Mouse (Mus musculus): ENCODE measurements at regions not wholly inside any gene's neighbourhood (a gene's known extent, or its start where the extent isn't known, plus 50 kb on each side); places are given as distances from the start of the nearest gene placed in this dataset.

- no peak for ATAC-seq (replicated peaks in 1 of 2; ENCODE audit: insufficient read depth in 1 of 2, low FRiP score in 2 of 2, low TSS enrichment in 1 of 2, low read depth in 1 of 2, poor library complexity in 2 of 2, severe bottlenecking in 2 of 2)
Measured at GRCm38 (mm10) chr8:115881881-115882280, 174.3 kb upstream of the Maf start.

- ATAC-seq (replicated peaks in 1 of 2; ENCODE audit: insufficient read depth in 1 of 2, low FRiP score in 2 of 2, low TSS enrichment in 1 of 2, low read depth in 1 of 2, poor library complexity in 2 of 2, severe bottlenecking in 2 of 2): no peak
Measured at GRCm38 (mm10) chr8:115874789-115875188, 167.2 kb upstream of the Maf start.

GRCm38 (mm10) chr8:115871381-115871780, 163.8 kb upstream of the Maf start:
- no peak for ATAC-seq (replicated peaks in 1 of 2; ENCODE audit: insufficient read depth in 1 of 2, low FRiP score in 2 of 2, low TSS enrichment in 1 of 2, low read depth in 1 of 2, poor library complexity in 2 of 2, severe bottlenecking in 2 of 2)

GRCm38 (mm10) chr8:115861381-115861780, 153.8 kb upstream of the Maf start:
- no peak for ATAC-seq (replicated peaks in 1 of 2; ENCODE audit: insufficient read depth in 1 of 2, low FRiP score in 2 of 2, low TSS enrichment in 1 of 2, low read depth in 1 of 2, poor library complexity in 2 of 2, severe bottlenecking in 2 of 2)

- no peak for ATAC-seq (replicated peaks in 1 of 2; ENCODE audit: insufficient read depth in 1 of 2, low FRiP score in 2 of 2, low TSS enrichment in 1 of 2, low read depth in 1 of 2, poor library complexity in 2 of 2, severe bottlenecking in 2 of 2)
Measured at GRCm38 (mm10) chr8:115859406-115859805, 151.8 kb upstream of the Maf start.

- no peak for ATAC-seq (replicated peaks in 1 of 2; ENCODE audit: insufficient read depth in 1 of 2, low FRiP score in 2 of 2, low TSS enrichment in 1 of 2, low read depth in 1 of 2, poor library complexity in 2 of 2, severe bottlenecking in 2 of 2)
Measured at GRCm38 (mm10) chr8:115856816-115857215, 149.2 kb upstream of the Maf start.

- no peak for ATAC-seq (replicated peaks in 1 of 2; ENCODE audit: insufficient read depth in 1 of 2, low FRiP score in 2 of 2, low TSS enrichment in 1 of 2, low read depth in 1 of 2, poor library complexity in 2 of 2, severe bottlenecking in 2 of 2)
Measured at GRCm38 (mm10) chr8:115855934-115856629, 148.5 kb upstream of the Maf start.

GRCm38 (mm10) chr8:115854209-115854900, 146.8 kb upstream of the Maf start:
- no peak for ATAC-seq (replicated peaks in 1 of 2; ENCODE audit: insufficient read depth in 1 of 2, low FRiP score in 2 of 2, low TSS enrichment in 1 of 2, low read depth in 1 of 2, poor library complexity in 2 of 2, severe bottlenecking in 2 of 2)

- no peak for ATAC-seq (replicated peaks in 1 of 2; ENCODE audit: insufficient read depth in 1 of 2, low FRiP score in 2 of 2, low TSS enrichment in 1 of 2, low read depth in 1 of 2, poor library complexity in 2 of 2, severe bottlenecking in 2 of 2)
Measured at GRCm38 (mm10) chr8:115850552-115850951, 143.0 kb upstream of the Maf start.

GRCm38 (mm10) chr8:115833391-115833790, 125.8 kb upstream of the Maf start:
- ATAC-seq (replicated peaks in 1 of 2; ENCODE audit: insufficient read depth in 1 of 2, low FRiP score in 2 of 2, low TSS enrichment in 1 of 2, low read depth in 1 of 2, poor library complexity in 2 of 2, severe bottlenecking in 2 of 2): no peak

- ATAC-seq (replicated peaks in 1 of 2; ENCODE audit: insufficient read depth in 1 of 2, low FRiP score in 2 of 2, low TSS enrichment in 1 of 2, low read depth in 1 of 2, poor library complexity in 2 of 2, severe bottlenecking in 2 of 2): no peak
Measured at GRCm38 (mm10) chr8:115831675-115832074, 124.1 kb upstream of the Maf start.

- no peak for ATAC-seq (replicated peaks in 1 of 2; ENCODE audit: insufficient read depth in 1 of 2, low FRiP score in 2 of 2, low TSS enrichment in 1 of 2, low read depth in 1 of 2, poor library complexity in 2 of 2, severe bottlenecking in 2 of 2)
Measured at GRCm38 (mm10) chr8:115830012-115830662, 122.5 kb upstream of the Maf start.

GRCm38 (mm10) chr8:115826516-115826915, 118.9 kb upstream of the Maf start:
- ATAC-seq (replicated peaks in 1 of 2; ENCODE audit: insufficient read depth in 1 of 2, low FRiP score in 2 of 2, low TSS enrichment in 1 of 2, low read depth in 1 of 2, poor library complexity in 2 of 2, severe bottlenecking in 2 of 2): peak; percentile 53 to 69

GRCm38 (mm10) chr8:115825899-115826502, 118.4 kb upstream of the Maf start:
- no peak for ATAC-seq (replicated peaks in 1 of 2; ENCODE audit: insufficient read depth in 1 of 2, low FRiP score in 2 of 2, low TSS enrichment in 1 of 2, low read depth in 1 of 2, poor library complexity in 2 of 2, severe bottlenecking in 2 of 2)

GRCm38 (mm10) chr8:115824478-115824785, 116.8 kb upstream of the Maf start:
- ATAC-seq (replicated peaks in 1 of 2; ENCODE audit: insufficient read depth in 1 of 2, low FRiP score in 2 of 2, low TSS enrichment in 1 of 2, low read depth in 1 of 2, poor library complexity in 2 of 2, severe bottlenecking in 2 of 2): no peak

- no peak for ATAC-seq (replicated peaks in 1 of 2; ENCODE audit: insufficient read depth in 1 of 2, low FRiP score in 2 of 2, low TSS enrichment in 1 of 2, low read depth in 1 of 2, poor library complexity in 2 of 2, severe bottlenecking in 2 of 2)
Measured at GRCm38 (mm10) chr8:115823673-115824477, 116.3 kb upstream of the Maf start.

- ATAC-seq (replicated peaks in 1 of 2; ENCODE audit: insufficient read depth in 1 of 2, low FRiP score in 2 of 2, low TSS enrichment in 1 of 2, low read depth in 1 of 2, poor library complexity in 2 of 2, severe bottlenecking in 2 of 2): no peak
Measured at GRCm38 (mm10) chr8:115813426-115813825, 105.8 kb upstream of the Maf start.

All from hematopoietic stem cell, adult 5-6 weeks (primary cell).